Mouse (Mus musculus): Measurements from ENCODE around the gene Akap1.

Akap1 gene

GRCm38 (mm10) chr11:88782531-88782930 lies 81.9 kb downstream of the Akap1 start:
- no peak for DNase-seq (ENCODE audit: low spot score)

All from adipocyte (in vitro differentiated cells).